Mouse (Mus musculus): Measurements from ENCODE around the gene Rela.

- TF ChIP-seq CTCF (IDR thresholded peaks at IDR 0.05; ENCODE audit: extremely low read depth, insufficient read length, insufficient replicate concordance, low read depth, low read length) (no peak), POLR2A (IDR thresholded peaks at IDR 0.05; ENCODE audit: low read depth, low read length) (no peak)
Measured at GRCm38 (mm10) chr19:5689088-5689428, 51.8 kb downstream of the Rela start.

Measured in small intestine, adult 2 months (tissue).